Mouse (Mus musculus) hindlimb bud, embryonic 11.5 days (tissue): ENCODE measurements around the gene 1700019D03Rik.

Experiments
- DNase-seq: peaks from one replicate; pipeline ENCODE4 v3.0.0-alpha.2; 2012; ENCODE audit warnings: low read depth, low spot score; ENCODE audit errors: extremely low spot score

Gene 1700019D03Rik

DNA sequence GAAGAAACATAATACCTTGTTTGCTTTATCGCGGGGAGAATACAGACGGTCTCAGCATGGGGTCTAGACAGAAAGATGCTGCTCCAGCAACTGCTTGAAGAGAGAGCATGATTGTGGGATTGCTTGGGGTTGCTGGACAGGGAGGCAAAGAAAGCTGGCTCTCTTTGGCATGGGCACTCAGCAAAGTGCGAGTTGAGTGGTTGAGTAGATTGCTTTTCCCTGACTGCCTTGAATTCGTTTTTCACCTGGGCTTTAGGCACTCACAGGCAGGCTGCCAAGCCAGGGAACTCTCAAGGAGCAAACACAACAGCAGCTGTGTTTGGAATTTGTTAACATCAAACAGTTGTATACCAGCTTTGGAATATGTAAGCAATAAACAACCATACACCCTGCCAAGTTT, at the start of gene 1700019D03Rik:
1700019D03Rik (minus strand) TSS at position 101 of the 400 bp plus-strand sequence.
- DNase-seq = no peak

DNA sequence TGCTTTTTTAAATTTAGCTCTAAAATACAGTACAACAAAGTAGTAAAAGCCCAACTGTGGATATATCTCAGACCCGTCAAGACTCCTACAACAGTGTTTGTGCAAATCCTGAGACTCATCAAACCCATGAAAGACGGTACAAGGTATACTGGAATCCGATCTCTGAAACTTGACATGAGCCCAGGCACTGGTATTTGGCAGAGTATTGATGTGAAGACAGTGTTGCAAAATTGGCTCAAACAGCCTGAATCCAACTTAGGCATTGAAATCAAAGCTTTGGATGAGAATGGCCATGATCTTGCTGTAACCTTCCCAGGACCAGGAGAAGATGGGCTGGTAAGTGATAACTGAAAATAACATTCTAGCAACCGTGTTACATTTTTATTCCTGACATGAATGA, 43.9 kb upstream of the 1700019D03Rik start:
- no peak for DNase-seq

DNA sequence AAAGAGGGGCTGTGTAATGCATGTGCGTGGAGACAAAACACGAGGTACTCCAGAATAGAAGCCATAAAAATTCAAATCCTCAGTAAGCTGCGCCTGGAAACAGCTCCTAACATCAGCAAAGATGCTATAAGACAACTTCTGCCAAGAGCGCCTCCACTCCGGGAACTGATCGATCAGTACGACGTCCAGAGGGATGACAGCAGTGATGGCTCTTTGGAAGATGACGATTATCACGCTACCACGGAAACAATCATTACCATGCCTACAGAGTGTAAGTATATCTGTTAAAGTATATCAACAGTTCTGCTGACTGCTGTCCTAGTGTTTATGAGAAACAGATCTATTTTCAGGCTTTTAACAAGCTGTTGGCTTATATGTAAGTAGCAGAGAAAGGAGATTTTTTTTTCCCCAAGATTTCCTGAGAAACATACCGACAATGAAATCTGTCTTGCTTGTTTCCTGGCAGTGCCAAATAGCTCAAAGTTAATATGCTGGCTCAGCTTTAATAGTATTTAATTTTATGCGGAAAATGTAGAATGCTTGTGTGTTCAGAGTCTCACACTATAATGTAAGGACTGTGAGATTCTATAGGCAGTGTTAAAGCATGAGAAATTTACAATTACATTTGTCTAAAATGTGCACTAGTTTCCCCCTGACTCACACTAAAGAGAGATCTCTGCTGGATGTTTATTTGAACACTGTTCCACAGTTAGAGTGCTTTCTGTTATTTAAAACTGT, 42.1 kb upstream of the 1700019D03Rik start:
- no peak for DNase-seq

GRCm38 (mm10) chr1:53061340-53061739, 41.4 kb upstream of the 1700019D03Rik start, which contains the start of gene Mstn:
Mstn (plus strand) TSS chr1:53061640.
- no peak for DNase-seq

- DNase-seq = no peak
Measured at GRCm38 (mm10) chr1:53060499-53060898, 40.5 kb upstream of the 1700019D03Rik start.

DNA sequence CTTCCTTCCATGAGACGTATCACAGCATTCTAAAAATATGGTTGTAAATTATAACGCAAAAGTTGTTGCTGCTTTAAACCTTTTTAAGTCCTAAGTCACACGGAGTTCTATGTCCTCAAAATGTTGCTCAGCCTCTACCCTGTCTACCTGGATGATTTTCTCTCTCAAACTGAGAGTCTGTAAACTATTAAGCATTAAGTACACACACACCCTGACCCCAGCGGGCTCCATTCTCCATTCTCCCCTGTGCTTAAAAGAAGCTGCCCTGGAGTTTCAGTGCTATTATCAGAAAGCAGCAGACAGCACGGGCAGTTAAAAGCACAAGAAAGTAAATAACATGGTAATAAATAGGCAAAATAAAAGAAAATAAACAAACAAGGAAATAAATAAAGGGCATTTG, 39.1 kb upstream of the 1700019D03Rik start:
- no peak for DNase-seq

GRCm38 (mm10) chr1:53053087-53054022, 33.4 kb upstream of the 1700019D03Rik start:
- DNase-seq = peak; percentile 76

DNA sequence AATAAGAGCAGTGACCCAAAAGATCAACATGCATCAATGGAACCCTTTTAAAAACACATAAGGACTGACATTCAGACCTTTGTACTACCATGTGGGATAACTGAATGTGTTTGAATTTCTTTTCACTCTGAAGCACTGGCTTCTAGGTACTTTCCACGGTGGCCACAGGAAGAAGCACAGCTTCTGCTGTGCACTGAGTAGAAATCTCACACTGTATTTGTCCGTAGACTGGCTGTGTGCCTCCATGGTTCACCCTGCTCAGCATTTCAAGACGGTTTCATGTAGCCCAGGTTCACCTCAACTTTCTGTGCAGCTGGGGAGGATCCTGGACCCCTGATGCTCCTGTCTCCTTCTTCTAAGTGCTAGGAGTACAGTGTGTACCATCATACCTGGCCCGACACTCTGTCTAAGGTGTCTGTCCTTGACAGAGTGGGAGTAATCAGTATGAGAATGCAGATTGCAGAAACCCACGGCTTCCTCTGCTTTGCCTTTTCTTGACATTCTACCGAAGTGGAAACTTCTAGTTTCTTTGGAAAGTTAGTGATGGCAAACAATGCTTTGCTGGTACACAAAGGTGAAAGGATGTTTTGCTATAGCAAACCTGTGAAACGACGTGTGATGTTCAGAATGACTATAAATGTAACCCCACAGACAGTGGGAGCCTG, 29.9 kb upstream of the 1700019D03Rik start:
- no peak for DNase-seq

DNA sequence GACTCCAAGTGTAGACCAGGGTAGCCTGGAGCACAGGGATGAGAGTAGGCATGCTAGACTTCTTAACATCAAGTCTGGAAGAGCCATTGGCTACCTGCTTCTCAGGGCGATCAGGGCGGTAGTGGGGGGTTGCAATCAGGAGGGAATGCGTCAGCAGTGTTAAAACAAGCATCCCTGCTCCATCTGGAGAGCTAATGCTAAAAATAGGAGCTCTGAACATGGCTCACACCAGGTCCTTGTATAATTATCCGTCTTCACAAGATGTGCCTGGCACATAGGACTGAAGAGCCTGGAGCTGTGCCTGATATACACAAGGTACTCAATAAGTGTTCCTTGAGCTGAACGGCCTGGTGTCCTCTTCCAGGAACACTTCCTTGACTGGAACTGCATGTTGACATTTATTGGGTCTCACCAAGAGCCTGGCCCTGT, 17.5 kb upstream of the 1700019D03Rik start:
- no peak for DNase-seq

DNA sequence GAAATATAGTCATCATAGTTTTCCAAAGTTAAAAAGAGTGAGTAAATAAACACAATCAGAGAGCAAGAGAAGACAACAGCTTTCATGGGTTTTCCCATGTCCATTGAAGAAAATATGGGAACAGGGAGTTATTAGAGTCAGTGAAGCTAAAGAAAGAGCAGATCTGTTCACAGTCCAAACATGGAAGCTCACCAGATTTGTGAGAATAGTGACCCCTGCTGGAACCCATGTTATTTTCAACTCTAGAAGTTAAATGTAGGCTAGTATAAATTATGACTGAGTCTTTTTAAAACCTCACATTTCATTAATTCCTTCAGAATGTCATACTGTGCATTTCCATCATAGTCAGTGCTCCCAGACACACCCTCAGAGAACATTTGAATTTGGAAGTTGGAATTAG, 12.6 kb upstream of the 1700019D03Rik start:
- peak; percentile 20 for DNase-seq

- DNase-seq = no peak
Measured at GRCm38 (mm10) chr1:53018746-53019505, 1.1 kb downstream of the 1700019D03Rik start.

GRCm38 (mm10) chr1:53015606-53016005, 4.4 kb downstream of the 1700019D03Rik start:
- DNase-seq = no peak

GRCm38 (mm10) chr1:53014716-53015115, 5.3 kb downstream of the 1700019D03Rik start:
- no peak for DNase-seq

- no peak for DNase-seq
Measured at GRCm38 (mm10) chr1:52986692-52987091, 33.3 kb downstream of the 1700019D03Rik start.

DNA sequence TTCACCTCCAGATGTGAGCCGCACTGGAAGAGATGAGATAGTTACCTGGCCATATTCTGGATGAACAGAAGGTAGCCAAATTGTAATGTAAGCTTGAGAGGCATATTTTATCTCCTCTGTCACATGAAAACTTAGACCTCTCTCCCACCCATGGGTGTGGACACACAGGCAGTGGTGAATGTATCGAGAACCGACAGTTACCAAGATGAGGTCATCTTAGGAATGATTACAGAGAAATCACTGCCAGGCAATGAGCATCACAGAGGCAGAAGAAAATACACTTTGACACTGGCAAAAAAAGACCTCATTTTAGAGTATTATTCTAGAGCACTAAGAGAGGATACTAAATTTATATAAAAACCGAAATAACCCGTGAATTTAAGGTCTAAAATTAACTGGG, 46.8 kb downstream of the 1700019D03Rik start:
- no peak for DNase-seq

DNA sequence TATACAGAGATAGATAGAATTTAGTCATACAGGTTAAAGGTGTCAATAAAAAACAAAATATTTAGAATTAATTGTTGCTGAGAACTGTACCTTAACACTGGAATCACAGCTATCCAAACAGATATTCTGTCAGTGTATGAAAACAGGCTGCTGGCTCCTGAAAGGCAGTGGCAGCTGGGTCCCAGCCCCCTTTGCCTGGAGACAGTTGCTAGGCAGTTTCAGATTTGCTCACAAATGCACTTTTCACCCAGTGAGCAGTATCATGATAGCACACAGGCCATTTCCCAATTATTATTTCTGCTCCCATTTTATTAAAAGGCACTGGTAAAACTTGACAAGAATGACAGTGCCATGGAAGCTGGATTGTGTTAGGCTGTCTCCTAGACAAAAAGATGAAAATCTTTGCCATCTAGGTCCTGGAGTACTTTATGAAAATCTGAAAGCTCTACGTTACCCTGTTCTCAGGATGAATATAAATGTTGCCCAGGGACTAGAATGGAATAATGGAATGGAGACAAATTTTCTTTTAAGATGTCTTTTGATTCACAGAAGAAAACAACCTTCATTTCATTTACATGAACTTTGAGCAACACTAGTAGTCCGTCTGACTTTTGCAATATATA, 48.0 kb downstream of the 1700019D03Rik start:
- no peak for DNase-seq

DNA sequence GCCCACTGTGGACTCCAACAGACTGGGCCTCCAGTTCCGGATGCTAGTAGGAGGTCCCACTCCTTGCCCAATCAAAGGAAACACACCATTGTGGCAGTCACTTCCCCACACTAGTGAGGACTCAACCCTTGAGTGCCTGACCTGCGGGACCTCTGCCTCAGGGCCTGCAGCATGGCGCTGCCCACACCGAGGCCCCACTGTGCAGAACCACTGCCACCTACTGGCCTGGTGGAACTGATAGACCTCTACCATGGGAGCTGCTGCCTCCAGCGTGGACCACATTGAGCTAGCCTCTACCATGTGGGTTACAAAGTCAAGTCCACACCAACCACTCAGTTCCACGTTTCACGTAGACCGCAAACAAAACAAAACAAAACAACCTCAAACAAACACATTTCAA, 55.4 kb downstream of the 1700019D03Rik start:
- DNase-seq = no peak

DNA sequence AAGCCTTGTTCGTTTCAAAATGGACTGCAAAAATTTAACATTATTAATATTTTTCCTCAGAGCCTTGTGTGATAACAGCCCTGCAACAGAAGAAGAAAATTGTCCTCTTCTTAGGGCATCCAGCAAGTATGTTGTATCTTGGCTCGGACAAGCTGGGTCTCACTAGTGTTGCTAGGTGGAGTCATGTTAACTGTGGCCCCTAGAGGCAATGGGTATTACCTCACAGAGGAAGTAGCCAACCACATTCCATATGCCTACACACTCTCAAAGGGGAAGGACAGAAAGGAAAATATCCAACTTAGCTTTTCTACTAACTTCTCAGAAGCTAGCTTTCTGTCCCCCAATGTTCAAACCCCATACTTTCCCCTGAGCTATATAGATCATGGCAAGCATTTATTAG, 56.9 kb downstream of the 1700019D03Rik start:
- DNase-seq = no peak

- DNase-seq = no peak
Measured at GRCm38 (mm10) chr1:52960191-52960590, 59.8 kb downstream of the 1700019D03Rik start.

DNA sequence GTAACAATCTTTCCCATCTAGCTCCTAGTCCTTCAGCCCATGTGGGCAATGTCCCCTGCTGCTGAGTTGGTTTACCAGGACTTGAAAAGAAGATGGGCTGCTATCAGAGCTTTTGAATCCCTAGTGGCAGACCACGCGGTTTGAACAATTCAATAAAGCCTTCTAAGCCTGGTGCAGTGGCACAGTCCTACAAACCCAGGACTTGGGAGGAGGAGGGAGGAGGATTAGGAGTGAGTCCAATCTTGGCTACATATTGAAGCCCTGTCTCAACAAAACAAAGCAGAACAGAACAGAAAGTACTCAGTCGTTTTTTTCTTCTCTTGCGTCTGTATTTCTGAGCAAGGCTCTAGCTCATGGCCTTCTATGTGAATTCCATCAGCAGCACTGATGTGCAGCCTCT, 63.2 kb downstream of the 1700019D03Rik start:
- DNase-seq = no peak
